Mouse (Mus musculus) spleen, adult 2 months (tissue): ENCODE data around the gene Unc93b1.

Source experiments
- CTCF ChIP-seq: fragments of 200-500 bp; IDR thresholded peaks from 2 replicates; pipeline ENCODE4 v1.5.1; 2011; ENCODE audit warnings: mild to moderate bottlenecking, inconsistent platforms; ENCODE audit not compliant: insufficient read depth, insufficient read length, insufficient replicate concordance; ENCODE audit errors: extremely low read depth
- POLR2A ChIP-seq: fragments of 200-500 bp; IDR thresholded peaks from 2 replicates; pipeline ENCODE4 v1.6.1; 2011; ENCODE audit warnings: low read depth, low read length, inconsistent platforms

- TF ChIP-seq CTCF (no peak), POLR2A (no peak)
Measured at GRCm38 (mm10) chr19:3955804-3956203, 20.8 kb downstream of the Unc93b1 start.
